Mouse (Mus musculus): ENCODE results near the gene Hoxc13. TPM values are rescaled to one million over a fixed set of nuclear protein-coding genes. Genes with fewer than 3 reads are reported as not detected.

Hoxc13 gene
- polyA plus RNA-seq, 1 experiment from 2014 or later: not detected

- peaks cover 99% of the 10 kb centered on the region for H3K27me3 ChIP-seq (ENCODE audit: insufficient read depth, low read length)
- H3K4me3 ChIP-seq (ENCODE audit: low read depth, low read length): no peak overlapping the region
- H3K4me2 ChIP-seq: no peak overlapping the region
- no peak overlapping the region for H3K9ac ChIP-seq
- no peak overlapping the region for H3K27ac ChIP-seq (ENCODE audit: low read depth)
- no peaks in the 10 kb centered on the region for H3K4me1 ChIP-seq (ENCODE audit: insufficient read depth)
- H3K36me3 ChIP-seq (ENCODE audit: insufficient read depth): no peaks in the 10 kb centered on the region
- no peaks in the 10 kb centered on the region for H3K9me3 ChIP-seq (ENCODE audit: low read depth, low read length)
- peak; percentile 35 for TF ChIP-seq CTCF (IDR thresholded peaks at IDR 0.05; ENCODE audit: low read depth)
- peak; percentile 66 for DNase-seq
- WGBS: 3% methylated on average over 12 of the region's 12 CpGs
- ATAC-seq (ENCODE audit: insufficient read depth): no peak
Measured at GRCm38 (mm10) chr15:102970740-102971139, 49.8 kb downstream of the Hoxc13 start.

- Histone ChIP-seq H3K4me1 (ENCODE audit: insufficient read depth) (no peaks in the 10 kb centered on the region), H3K9me3 (ENCODE audit: low read depth, low read length) (no peaks in the 10 kb centered on the region), H3K36me3 (ENCODE audit: insufficient read depth) (no peaks in the 10 kb centered on the region), H3K9ac (no peak overlapping the region), H3K27me3 (ENCODE audit: insufficient read depth, low read length) (peaks cover 99% of the 10 kb centered on the region), H3K27ac (ENCODE audit: low read depth) (no peak overlapping the region), H3K4me3 (ENCODE audit: low read depth, low read length) (no peak overlapping the region), H3K4me2 (no peak overlapping the region)
- no peak for TF ChIP-seq CTCF (IDR thresholded peaks at IDR 0.05; ENCODE audit: low read depth)
- WGBS: under 1% methylated on average over 21 of the region's 21 CpGs
- ATAC-seq (ENCODE audit: insufficient read depth) (no peak), DNase-seq (no peak)
Measured at GRCm38 (mm10) chr15:102972254-102972653, 51.4 kb downstream of the Hoxc13 start.

GRCm38 (mm10) chr15:102972753-102973152 is 51.9 kb downstream of the Hoxc13 start:
- H3K9me3 ChIP-seq (ENCODE audit: low read depth, low read length): no peaks in the 10 kb centered on the region
- no peak overlapping the region for H3K4me3 ChIP-seq (ENCODE audit: low read depth, low read length)
- H3K36me3 ChIP-seq (ENCODE audit: insufficient read depth): no peaks in the 10 kb centered on the region
- H3K9ac ChIP-seq: no peak overlapping the region
- H3K27me3 ChIP-seq (ENCODE audit: insufficient read depth, low read length): peaks cover 99% of the 10 kb centered on the region
- no peak overlapping the region for H3K4me2 ChIP-seq
- no peaks in the 10 kb centered on the region for H3K4me1 ChIP-seq (ENCODE audit: insufficient read depth)
- ATAC-seq (ENCODE audit: insufficient read depth): no peak
- no peak overlapping the region for H3K27ac ChIP-seq (ENCODE audit: low read depth)
- TF ChIP-seq CTCF (IDR thresholded peaks at IDR 0.05; ENCODE audit: low read depth): no peak
- DNase-seq: no peak
- 3% methylated on average over 6 of the region's 6 CpGs for WGBS

- no peak for TF ChIP-seq CTCF (IDR thresholded peaks at IDR 0.05; ENCODE audit: low read depth)
- peaks cover 100% of the 10 kb centered on the region for H3K27me3 ChIP-seq (ENCODE audit: insufficient read depth, low read length)
- ATAC-seq (ENCODE audit: insufficient read depth): no peak
- DNase-seq: no peak
- no peak overlapping the region for H3K9ac ChIP-seq
- no peak overlapping the region for H3K4me3 ChIP-seq (ENCODE audit: low read depth, low read length)
- 5% methylated on average over 7 of the region's 7 CpGs for WGBS
- H3K4me1 ChIP-seq (ENCODE audit: insufficient read depth): no peaks in the 10 kb centered on the region
- H3K36me3 ChIP-seq (ENCODE audit: insufficient read depth): no peaks in the 10 kb centered on the region
- no peaks in the 10 kb centered on the region for H3K9me3 ChIP-seq (ENCODE audit: low read depth, low read length)
- H3K27ac ChIP-seq (ENCODE audit: low read depth): no peak overlapping the region
- H3K4me2 ChIP-seq: no peak overlapping the region
Measured at GRCm38 (mm10) chr15:102975034-102975433, 54.1 kb downstream of the Hoxc13 start.

GRCm38 (mm10) chr15:102975688-102976111 is 54.8 kb downstream of the Hoxc13 start:
- Histone ChIP-seq H3K4me3 (ENCODE audit: low read depth, low read length) (no peak overlapping the region), H3K36me3 (ENCODE audit: insufficient read depth) (no peaks in the 10 kb centered on the region), H3K9me3 (ENCODE audit: low read depth, low read length) (no peaks in the 10 kb centered on the region), H3K4me2 (no peak overlapping the region), H3K27ac (ENCODE audit: low read depth) (no peak overlapping the region), H3K27me3 (ENCODE audit: insufficient read depth, low read length) (peaks cover 100% of the 10 kb centered on the region), H3K9ac (no peak overlapping the region), H3K4me1 (ENCODE audit: insufficient read depth) (no peaks in the 10 kb centered on the region)
- 0 out of 2 replicates have a peak, but pooled peaks have one; percentile 31 for ATAC-seq (ENCODE audit: insufficient read depth)
- no peak for TF ChIP-seq CTCF (IDR thresholded peaks at IDR 0.05; ENCODE audit: low read depth)
- under 1% methylated on average over 21 of the region's 21 CpGs for WGBS
- DNase-seq: no peak

GRCm38 (mm10) chr15:102976171-102976570 is 55.3 kb downstream of the Hoxc13 start, which contains the start of gene Hoxc9:
Gene Hoxc9 (plus strand): TSS chr15:102976439.
- H3K9ac ChIP-seq: no peak within 1 kb of the TSS
- H3K4me1 ChIP-seq (ENCODE audit: insufficient read depth): no peaks in the 10 kb centered on the region

GRCm38 (mm10) chr15:102976631-102977422 is 55.9 kb downstream of the Hoxc13 start:
- ATAC-seq (ENCODE audit: insufficient read depth): no peak
- H3K9ac ChIP-seq: no peak overlapping the region
- TF ChIP-seq CTCF (IDR thresholded peaks at IDR 0.05; ENCODE audit: low read depth): no peak
- H3K4me1 ChIP-seq (ENCODE audit: insufficient read depth): 0 out of 2 replicates have a peak, but pooled peaks cover 2% of the 10 kb centered on the region
- WGBS: 1% methylated on average over 37 of the region's 37 CpGs
- no peaks in the 10 kb centered on the region for H3K9me3 ChIP-seq (ENCODE audit: low read depth, low read length)
- DNase-seq: no peak
- H3K27ac ChIP-seq (ENCODE audit: low read depth): no peak overlapping the region
- peak overlapping the region; percentile 33 for H3K4me2 ChIP-seq
- H3K27me3 ChIP-seq (ENCODE audit: insufficient read depth, low read length): peaks cover 100% of the 10 kb centered on the region
- H3K36me3 ChIP-seq (ENCODE audit: insufficient read depth): no peaks in the 10 kb centered on the region
- peak overlapping the region; percentile 10; the same call in 1 of the 2 replicates for H3K4me3 ChIP-seq (ENCODE audit: low read depth, low read length)

More at GRCm38 (mm10) chr15:102976171-102976570, 55.3 kb downstream of the Hoxc13 start, which contains the start of gene Hoxc9:
- no peaks in the 10 kb centered on the region for H3K36me3 ChIP-seq (ENCODE audit: insufficient read depth)
- H3K4me3 ChIP-seq (ENCODE audit: low read depth, low read length): peak within 1 kb of the TSS; percentile 10; the same call in 1 of the 2 replicates
- DNase-seq: no peak
- ATAC-seq (ENCODE audit: insufficient read depth): no peak
- under 1% methylated on average over 19 of the region's 20 CpGs for WGBS
- peak within 1 kb of the TSS; percentile 33 for H3K4me2 ChIP-seq
- no peak within 1 kb of the TSS for H3K27ac ChIP-seq (ENCODE audit: low read depth)
- peaks cover 100% of the 10 kb centered on the region for H3K27me3 ChIP-seq (ENCODE audit: insufficient read depth, low read length)
- H3K9me3 ChIP-seq (ENCODE audit: low read depth, low read length): no peaks in the 10 kb centered on the region
- no peak for TF ChIP-seq CTCF (IDR thresholded peaks at IDR 0.05; ENCODE audit: low read depth)

Data from lung, embryonic 14.5 days (tissue).